Mouse (Mus musculus) kidney, adult 2 months (tissue): ENCODE results near the gene Rag1. TPM values are rescaled to one million over a fixed set of nuclear protein-coding genes. Genes with fewer than 3 reads are reported as not detected.

Experiments
- DNase-seq: peaks from one replicate; pipeline ENCODE4 v3.0.0; 2021
- H3K27ac ChIP-seq: fragments of 200-500 bp; 2 replicates; pipeline ENCODE4 v1.5.1; 2012; ENCODE audit warnings: low read depth, low read length, control low read depth, inconsistent platforms; ENCODE audit not compliant: insufficient read depth
- H3K27me3 ChIP-seq: fragments of 200-500 bp; replicated peaks from 2 replicates; pipeline ENCODE4 v1.6.1; 2012; ENCODE audit warnings: mild to moderate bottlenecking, moderate library complexity, low read length, inconsistent platforms; ENCODE audit not compliant: control insufficient read depth, insufficient read depth
- H3K36me3 ChIP-seq: fragments of 200-500 bp; 2 replicates; pipeline ENCODE4 v1.6.1; 2012; ENCODE audit warnings: mild to moderate bottlenecking, moderate library complexity, low read length, inconsistent platforms; ENCODE audit not compliant: control insufficient read depth, insufficient read depth
- H3K4me1 ChIP-seq: fragments of 200-500 bp; 2 replicates; pipeline ENCODE4 v1.6.1; 2011; ENCODE audit warnings: low read length; ENCODE audit not compliant: control insufficient read depth, insufficient read depth
- H3K4me3 ChIP-seq: fragments of 200-500 bp; 2 replicates; pipeline ENCODE4 v1.5.1; 2011; ENCODE audit warnings: mild to moderate bottlenecking, low read depth, low read length, control low read depth; ENCODE audit not compliant: insufficient read depth
- CTCF ChIP-seq: fragments of 200-500 bp; conservative IDR thresholded peaks from 2 replicates; pipeline ENCODE4 v1.5.1; 2011; ENCODE audit warnings: low read depth, mild to moderate bottlenecking, control low read depth, low read length, moderate library complexity, mixed read lengths; ENCODE audit not compliant: insufficient read depth, insufficient read length
- POLR2A ChIP-seq: fragments of 200-500 bp; IDR thresholded peaks from one replicate; pipeline ENCODE4 v1.6.1; 2011; ENCODE audit warnings: low read depth, low read length, control low read depth
- WGBS: fragments of 180-500 bp; shearing (Covaris S2); methylation state at CpG from one replicate; pipeline ENCODE4 v1.1.7; 2018; 5-methylcytosine and 5-hydroxymethylcytosine counted together
- polyA plus RNA-seq: library from polyadenylated mRNA; depleted of rRNA; stranded (reverse); fragments of >200 nt; gene quantifications from 2 replicates; pipeline ENCODE4 v1.2.3, GENCODE M21; 2012; rRNA removed

Rag1 gene
- not detected in 2 replicates for polyA plus RNA-seq

- DNase-seq, result no peak
- TF ChIP-seq CTCF, result no peak
- no peak for TF ChIP-seq POLR2A
Measured at GRCm38 (mm10) chr2:101649114-101649671, at the start of gene Rag1, which contains the start of gene B230118H07Rik. Gene Rag1, minus strand, starts transcription at chr2:101649501. Gene B230118H07Rik, minus strand, starts transcription at chr2:101649532.

GRCm38 (mm10) chr2:101695584-101695983 is 46.3 kb upstream of the Rag1 start:
- peaks cover 2% of the 10 kb centered on the region for H3K36me3 ChIP-seq
- no peak for TF ChIP-seq POLR2A
- TF ChIP-seq CTCF, result no peak
- WGBS, result 84% methylated on average over 7 of the region's 7 CpGs

More at GRCm38 (mm10) chr2:101649114-101649671, at the start of gene Rag1, which contains the start of gene B230118H07Rik:
- 44% methylated on average over 8 of the region's 8 CpGs for WGBS
- no peaks in the 10 kb centered on the region for H3K36me3 ChIP-seq
- no peak within 1 kb of the TSS for H3K4me3 ChIP-seq
- H3K27me3 ChIP-seq, result no peaks in the 10 kb centered on the region; the same call in 1 of the 2 replicates
- no peak within 1 kb of the TSS for H3K27ac ChIP-seq
- H3K4me1 ChIP-seq, result no peaks in the 10 kb centered on the region

DNA sequence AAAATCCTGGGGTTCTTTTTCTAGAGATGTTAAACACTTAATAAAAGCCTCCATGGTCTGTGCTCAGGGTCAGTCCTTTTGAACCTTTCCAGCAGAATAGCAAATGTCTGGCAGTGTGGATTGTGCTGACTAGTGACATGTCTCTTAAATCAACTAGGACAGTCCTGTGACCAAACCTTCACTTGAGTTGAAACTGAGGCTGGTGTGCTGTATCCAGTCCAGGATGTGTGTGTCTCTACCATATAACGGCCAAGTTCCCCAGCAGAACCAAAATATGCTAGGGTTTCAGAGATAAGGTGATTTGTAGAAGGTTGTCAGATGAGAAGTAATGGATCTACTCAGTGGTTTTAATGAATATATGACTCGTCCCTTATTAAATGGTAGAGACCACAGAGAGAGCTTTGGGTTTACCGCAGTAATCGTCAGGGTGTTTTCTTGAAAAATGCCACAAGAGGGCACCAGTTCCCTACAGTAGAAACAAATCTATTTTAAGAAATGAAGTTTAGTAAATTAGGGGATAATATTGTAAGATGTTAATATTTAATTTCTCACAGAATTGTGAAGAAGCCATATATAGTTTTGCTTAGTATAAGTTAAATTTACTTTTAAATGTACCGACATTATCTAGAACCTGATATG is 44.4 kb upstream of the Rag1 start:
- Histone ChIP-seq H3K36me3 (peaks cover 4% of the 10 kb centered on the region), H3K4me3 (no peak overlapping the region), H3K27ac (no peak overlapping the region), H3K27me3 (no peaks in the 10 kb centered on the region), H3K4me1 (0 out of 2 replicates have a peak, but pooled peaks cover 2% of the 10 kb centered on the region)
- DNase-seq, result peak; percentile 43
- WGBS, result 45% methylated on average over 5 of the region's 5 CpGs
- TF ChIP-seq CTCF (0 out of 2 replicates have a peak, but pooled peaks have one; percentile 13), POLR2A (no peak)

More at GRCm38 (mm10) chr2:101695584-101695983, 46.3 kb upstream of the Rag1 start:
- Histone ChIP-seq H3K4me1 (0 out of 2 replicates have a peak, but pooled peaks cover 2% of the 10 kb centered on the region), H3K27me3 (no peaks in the 10 kb centered on the region), H3K4me3 (no peak overlapping the region), H3K27ac (no peak overlapping the region)
- no peak for DNase-seq

DNA sequence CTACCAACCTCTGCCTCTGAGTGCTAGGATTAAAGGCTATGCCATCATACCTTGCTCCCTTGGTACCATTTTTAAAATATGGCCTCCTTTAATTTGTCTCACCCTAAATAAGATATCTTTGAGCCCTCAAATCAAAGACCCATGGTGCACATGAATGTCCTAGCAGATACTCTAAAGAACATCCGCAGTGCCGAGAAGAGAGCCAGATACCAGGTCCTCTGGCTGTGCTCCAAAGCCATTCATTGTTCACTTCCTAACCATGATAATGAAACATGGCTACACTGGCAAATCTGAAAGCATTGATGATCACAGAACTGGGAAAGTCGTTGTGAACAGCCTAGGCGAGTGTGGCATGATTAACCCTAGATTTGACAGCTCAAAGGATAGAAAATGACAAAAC is 43.7 kb upstream of the Rag1 start:
- no peak overlapping the region for H3K27ac ChIP-seq
- no peaks in the 10 kb centered on the region for H3K27me3 ChIP-seq
- 0 out of 2 replicates have a peak, but pooled peaks cover 2% of the 10 kb centered on the region for H3K4me1 ChIP-seq
- no peak for DNase-seq
- H3K36me3 ChIP-seq, result peaks cover 4% of the 10 kb centered on the region
- WGBS, result 60% methylated on average over 4 of the region's 4 CpGs
- H3K4me3 ChIP-seq, result no peak overlapping the region
- TF ChIP-seq CTCF, result no peak
- TF ChIP-seq POLR2A, result no peak

DNA sequence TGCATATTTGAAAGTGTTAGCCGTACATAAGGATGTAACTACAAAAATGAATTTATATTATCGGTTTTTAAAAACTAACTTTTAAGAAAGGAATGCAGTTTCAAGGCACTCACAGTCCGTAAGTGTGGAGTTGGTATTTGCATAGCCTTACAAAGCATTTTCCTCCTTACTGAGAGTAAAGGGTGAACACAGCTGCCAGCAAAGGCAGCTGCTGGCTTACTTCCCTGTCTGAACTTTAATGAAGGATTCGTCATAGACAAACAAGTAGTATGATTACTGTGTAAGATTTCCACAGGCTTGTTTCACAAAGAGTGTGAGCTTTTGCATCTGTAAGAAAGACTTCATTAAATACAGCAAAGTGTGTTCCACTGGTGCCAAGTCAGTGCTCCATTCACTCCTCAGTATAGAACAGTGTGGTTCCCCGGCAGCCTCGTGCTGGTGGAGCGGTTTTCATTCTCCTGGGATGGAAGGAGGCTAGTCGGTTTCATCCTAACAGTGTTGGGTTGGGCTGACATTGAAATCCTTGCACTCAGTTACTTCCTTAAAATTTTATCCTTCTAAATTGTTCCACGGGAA is 41.0 kb upstream of the Rag1 start:
- 0 out of 2 replicates have a peak, but pooled peaks cover 2% of the 10 kb centered on the region for H3K4me1 ChIP-seq
- H3K36me3 ChIP-seq, result peaks cover 4% of the 10 kb centered on the region
- no peaks in the 10 kb centered on the region for H3K27me3 ChIP-seq
- no peak for DNase-seq
- TF ChIP-seq POLR2A, result no peak
- no peak for TF ChIP-seq CTCF
- H3K27ac ChIP-seq, result no peak overlapping the region
- 95% methylated on average over 9 of the region's 9 CpGs for WGBS
- H3K4me3 ChIP-seq, result no peak overlapping the region

DNA sequence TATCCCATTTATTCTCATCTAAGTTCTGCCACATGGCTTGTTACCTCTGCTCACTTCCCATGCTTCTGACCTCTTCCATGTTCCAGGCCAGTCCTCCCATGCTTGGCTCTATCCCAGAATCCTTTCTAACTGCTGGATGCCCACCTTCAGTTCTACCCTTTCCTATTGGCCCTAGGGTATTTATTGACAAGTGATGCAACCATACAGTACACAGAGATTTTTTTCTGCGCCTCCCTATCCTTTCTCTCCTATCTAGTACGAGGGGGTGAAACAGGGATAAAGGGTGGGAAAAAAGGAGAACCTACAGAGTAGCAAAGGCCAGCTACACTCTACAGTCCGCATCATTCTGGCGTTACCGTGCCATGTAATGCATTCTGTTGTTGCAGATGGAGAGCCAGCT is 38.7 kb upstream of the Rag1 start:
- DNase-seq, result no peak
- Histone ChIP-seq H3K4me1 (peaks cover 4% of the 10 kb centered on the region; the same call in 1 of the 2 replicates), H3K4me3 (no peak overlapping the region), H3K27ac (no peak overlapping the region), H3K36me3 (peaks cover 2% of the 10 kb centered on the region), H3K27me3 (no peaks in the 10 kb centered on the region)
- WGBS, result 91% methylated on average over 5 of the region's 5 CpGs
- TF ChIP-seq CTCF, result no peak
- TF ChIP-seq POLR2A, result no peak

GRCm38 (mm10) chr2:101684421-101684820 is 35.1 kb upstream of the Rag1 start:
- Histone ChIP-seq H3K36me3 (peaks cover 2% of the 10 kb centered on the region), H3K4me3 (no peak overlapping the region), H3K27ac (no peak overlapping the region), H3K27me3 (no peaks in the 10 kb centered on the region), H3K4me1 (peaks cover 4% of the 10 kb centered on the region; the same call in 1 of the 2 replicates)
- DNase-seq, result peak; percentile 91
- TF ChIP-seq POLR2A (no peak), CTCF (no peak)
- WGBS, result 65% methylated on average over 12 of the region's 12 CpGs
